Mouse (Mus musculus): ENCODE measurements around the gene G3bp1. TPM values are rescaled to one million over a fixed set of nuclear protein-coding genes. Genes with fewer than 3 reads are reported as not detected.

The G3bp1 gene
- 22.4 and 23.5 TPM in 2 replicates for polyA plus RNA-seq (2012; rRNA removed)

DNA sequence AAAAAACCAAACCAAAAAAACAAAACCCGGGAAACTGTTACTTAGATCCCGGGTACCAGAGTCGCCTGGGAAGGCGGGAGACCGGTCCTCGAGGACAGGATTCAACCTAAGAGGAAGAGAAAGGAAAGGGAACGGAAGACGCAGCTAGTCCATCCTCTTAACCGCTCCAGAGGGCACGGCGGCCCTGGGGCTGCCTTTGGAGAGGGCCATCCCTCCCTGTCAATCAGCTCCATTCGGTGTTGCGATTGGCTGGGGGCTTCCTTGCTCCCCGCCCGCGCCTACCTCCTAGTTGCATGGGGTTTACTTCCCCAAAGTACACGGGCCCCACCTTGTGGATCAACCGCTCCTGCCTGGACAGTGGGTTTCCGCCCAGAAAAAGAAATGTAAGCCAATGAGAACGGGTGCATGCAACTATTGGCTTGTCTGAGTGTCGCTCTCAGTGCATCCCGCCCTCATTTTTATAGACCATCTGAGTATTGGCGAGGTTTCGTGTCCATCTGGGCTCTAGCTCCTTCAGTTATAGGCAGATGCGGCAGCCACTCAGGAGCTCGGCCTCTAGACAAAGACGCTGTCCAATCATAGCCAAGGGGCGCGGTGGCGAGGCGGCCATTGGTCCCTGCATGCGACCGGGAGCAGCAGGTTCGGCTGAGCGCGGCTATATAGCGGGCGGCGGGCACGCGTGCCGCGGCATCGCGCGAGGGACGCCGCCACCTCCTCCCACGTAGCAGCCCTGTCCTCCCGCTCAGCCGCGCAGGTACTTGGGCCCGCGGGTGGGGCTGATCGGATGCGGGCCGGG, at the start of gene G3bp1:
TSS of gene G3bp1 (plus strand) at position 638 of the 796 bp plus-strand sequence.
- peak; percentile 99 for DNase-seq (ENCODE audit: low read depth)

DNA sequence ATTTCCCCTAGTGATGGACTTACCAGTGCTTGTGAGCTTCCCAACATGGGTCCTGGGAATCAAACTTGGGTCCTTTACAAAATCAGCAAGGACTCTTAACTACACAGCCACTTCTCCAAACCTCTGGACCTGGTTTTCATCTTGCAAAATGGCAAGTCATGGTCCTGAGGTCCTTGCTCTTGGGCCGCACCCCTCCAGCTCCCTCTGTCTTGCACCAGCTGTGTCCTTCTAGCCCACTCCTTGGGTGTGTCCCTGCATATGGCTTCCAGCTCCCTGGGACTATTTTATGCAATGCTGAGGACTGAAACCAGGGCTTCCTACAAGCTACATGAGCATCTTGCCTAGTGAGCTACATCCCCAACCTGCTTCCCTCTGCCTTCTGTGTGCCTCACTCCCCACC, 46.5 kb upstream of the G3bp1 start, which contains the start of gene Sparc:
TSS of gene Sparc (minus strand) at position 206 of the 400 bp plus-strand sequence.
- no peak for DNase-seq (ENCODE audit: low read depth)

DNA sequence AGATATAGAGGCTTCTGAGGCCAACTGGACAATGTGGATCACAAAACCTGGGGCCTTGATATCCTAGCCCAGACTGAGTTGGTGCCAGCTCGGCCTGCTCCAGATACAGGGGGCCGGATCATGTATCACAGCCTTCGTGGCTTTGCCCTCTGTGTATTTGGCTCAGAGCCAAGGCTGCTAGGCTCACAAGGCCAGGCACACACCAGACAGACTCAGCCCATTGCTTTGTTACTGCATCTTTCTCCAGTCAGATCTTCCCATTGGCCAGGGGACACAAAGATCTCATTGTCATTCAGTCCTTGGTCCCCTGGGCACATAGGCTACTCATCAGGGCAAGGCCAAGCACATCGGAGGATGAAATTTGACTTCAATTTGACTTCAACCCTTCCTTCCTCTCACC, 45.7 kb upstream of the G3bp1 start:
- no peak for DNase-seq (ENCODE audit: low read depth)

DNA sequence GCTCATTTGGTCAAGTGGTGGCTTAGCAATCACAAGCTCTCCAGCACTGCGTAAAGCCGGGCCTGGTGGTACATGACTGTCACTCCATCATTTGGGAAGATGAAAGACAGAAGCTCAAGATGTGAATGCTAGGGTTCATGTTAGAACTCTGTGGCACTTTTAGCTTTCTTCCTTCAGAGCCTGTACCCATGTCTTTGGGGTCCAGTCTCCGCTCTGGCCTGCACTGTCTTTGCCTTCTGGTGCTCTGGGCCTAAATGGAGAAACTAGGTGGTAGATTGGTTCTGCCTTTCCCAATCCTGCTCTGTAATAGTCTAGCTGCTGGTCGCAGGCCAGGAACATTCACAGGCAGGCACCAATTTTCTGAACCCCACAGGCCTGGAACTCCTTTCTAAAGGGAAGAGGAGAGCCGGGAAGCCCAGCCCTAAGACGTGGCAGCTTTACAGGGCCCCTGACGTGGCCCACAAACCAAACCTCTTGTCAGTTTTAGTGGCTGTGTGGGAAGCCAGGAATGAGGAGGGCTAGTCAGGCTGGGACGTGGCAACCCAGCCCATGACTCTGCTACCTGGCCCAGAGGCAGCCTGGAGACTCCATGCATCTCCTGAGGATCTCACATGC, 44.6 kb upstream of the G3bp1 start:
- DNase-seq (ENCODE audit: low read depth) = no peak

DNA sequence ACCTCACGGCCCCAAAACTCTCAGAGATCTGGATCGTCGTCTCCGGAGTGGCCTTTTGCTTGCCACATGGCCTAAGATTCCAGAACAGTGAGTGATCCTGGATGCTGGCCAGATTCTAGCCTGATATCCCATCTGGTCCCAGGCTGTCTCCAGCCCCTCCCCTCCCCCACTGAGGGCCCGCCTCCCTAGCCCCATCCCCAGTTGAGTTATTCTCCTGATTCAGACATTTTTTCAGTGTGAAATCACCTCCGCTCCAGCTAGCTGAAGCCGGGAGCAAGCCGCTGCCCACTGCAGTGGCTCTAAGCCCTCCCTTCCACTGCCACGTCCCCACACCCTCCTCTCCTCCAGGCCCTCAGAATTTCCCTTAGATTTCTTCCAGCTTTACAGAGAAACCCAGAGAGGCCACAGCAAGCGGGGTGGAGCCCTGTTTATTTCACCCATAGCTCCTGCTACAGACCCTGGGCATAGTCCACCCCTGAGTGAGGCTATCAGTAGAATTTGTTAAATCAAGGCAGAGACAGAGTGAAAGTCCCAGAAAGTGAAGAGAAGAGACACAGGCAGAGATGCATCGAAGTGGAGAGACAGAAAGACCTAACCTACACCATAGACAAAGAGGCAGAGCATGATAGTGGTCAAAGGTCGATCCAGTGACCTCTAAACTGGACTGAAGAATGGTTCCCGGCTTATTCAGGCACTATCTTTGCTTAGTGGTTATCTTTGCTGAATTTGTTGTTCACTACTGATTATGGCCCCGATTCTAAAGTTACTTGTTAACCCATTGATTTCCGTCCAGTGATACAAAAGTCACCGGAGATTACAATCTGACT, 41.1 kb upstream of the G3bp1 start:
- no peak for DNase-seq (ENCODE audit: low read depth)

DNA sequence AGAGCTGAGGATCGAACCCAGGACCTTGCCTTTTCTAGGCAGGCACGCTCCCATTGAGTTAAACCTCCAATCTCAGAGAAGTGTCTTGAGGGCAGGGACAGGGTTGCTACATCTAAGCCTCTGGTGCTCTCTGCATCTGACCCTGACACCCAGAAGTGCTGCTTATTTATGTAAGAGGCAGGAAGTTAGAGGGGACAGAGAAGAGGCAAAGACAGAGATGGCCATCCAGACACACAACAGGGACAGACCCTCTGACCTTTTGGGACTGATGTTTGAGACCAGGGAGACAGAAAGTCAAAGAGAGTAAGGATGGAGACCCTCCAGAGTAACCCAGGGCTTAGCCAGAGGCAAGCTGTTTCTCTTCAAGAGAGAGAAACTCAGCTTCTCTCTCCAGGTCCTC, 39.5 kb upstream of the G3bp1 start:
- DNase-seq (ENCODE audit: low read depth) = no peak

DNA sequence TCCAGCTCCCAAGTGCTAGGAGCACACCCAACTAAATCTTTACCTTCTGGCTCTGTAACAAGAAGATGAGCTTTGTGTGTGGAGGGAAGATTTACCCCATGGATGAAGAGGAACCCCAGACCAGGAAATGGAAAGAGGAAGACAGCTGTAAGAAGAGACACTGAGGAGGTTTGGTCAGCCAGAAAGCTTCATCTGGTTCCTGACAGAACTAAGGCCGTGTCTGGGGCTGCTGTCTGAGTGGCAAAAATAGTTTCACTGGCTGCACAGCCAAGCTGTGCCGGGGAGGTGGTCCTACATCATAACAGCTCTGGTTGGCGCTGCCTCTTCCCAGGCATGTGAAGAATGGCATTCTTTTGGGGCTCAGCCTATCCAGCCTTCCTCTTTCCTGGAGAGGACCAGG, 36.5 kb upstream of the G3bp1 start:
- no peak for DNase-seq (ENCODE audit: low read depth)

DNA sequence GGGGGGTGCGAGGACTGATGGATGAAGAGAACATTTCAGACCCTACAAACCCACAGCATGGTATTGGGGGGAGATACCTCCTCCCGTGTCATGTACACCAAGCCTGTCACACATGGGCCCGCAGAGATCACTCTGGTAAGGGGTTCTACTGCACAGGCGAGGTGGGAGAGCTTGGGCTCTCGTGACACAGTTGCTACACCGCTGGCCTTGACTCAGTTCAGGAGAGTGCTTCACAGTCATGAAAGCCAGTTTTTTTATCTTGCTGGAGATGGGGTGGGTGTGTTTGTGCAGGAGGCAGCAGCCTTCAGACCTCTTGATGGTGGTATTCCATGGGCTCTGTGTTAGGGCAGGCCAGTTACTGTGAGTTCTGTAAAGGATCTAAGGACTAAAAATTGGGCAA, 33.4 kb upstream of the G3bp1 start:
- DNase-seq (ENCODE audit: low read depth) = no peak

DNA sequence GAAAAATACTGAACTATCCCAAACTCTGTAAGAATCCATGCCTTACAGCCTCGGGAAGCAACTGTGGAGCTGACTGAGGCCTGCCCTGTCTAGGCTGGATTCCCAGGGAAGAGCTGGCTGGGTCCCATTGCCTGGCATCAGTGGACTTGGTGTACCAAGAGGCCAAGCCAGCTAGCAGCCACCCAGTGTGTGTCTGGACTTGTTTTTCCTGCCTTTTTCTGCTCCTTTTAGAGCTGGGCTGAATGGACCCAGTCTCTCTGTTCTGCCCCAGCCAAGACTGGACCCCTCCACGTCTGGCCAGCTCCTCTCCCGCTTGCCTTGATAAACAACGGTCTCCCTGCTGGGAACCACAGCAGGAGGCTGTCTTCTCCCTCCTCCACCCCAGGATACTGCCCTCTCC, 31.5 kb upstream of the G3bp1 start:
- DNase-seq (ENCODE audit: low read depth) = no peak

DNA sequence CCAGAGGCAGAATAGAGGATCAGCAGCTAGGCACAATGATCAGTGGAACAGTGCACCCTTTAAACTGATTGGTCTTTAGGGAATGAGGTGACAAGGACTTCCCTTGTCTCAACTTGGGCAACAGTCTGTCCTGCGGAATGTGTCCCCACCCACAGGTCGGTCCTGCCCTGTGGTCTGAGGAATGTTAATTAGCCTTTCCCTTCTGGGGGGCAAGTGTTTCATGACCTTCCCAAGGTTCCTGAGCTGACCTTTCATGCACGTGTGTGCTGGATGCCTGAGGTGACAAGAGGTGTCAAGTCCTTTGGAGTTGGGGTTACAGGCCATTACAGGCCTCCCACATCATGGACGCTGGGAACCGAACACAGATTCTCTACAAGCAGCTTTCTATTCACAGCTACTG, 29.8 kb upstream of the G3bp1 start:
- DNase-seq (ENCODE audit: low read depth) = no peak

DNA sequence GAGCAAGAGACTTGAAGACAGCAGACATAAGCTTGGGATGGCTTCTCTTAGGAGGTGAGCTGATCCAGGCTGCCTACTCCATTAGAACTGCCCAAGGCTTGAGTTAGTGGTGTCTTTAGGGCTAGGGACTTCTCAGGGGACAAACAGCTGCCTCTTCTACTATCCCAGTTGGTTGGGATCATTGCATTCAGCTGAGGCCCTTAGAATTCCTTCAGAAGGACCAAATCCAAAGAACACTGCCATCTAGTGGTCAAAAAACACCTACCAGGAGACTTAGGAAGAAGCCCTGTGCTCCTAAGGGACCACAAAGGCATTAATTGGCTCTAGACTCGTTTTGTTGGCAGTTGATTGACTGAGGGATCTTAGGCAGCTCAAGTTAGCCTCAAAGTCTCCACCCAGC, 24.7 kb upstream of the G3bp1 start:
- DNase-seq (ENCODE audit: low read depth) = no peak

DNA sequence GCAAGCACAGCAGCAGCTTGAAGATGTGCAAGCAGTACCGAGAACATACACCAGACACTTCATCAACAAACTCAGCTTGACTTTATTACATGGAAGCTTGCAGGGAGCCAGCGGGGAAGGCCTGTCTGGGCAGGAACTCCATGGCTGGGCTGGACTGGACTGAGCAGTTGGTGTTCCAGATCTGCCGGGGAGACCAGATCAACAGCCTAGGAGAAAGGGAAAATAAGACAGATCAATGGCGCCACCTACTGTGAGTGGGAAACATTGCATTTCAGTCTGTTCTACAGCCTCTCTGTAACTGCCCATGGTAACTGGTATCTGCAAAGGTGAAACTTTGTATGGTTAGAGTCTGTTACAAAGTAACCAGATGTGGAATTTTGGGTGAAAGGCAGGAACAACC, 22.9 kb upstream of the G3bp1 start:
- no peak for DNase-seq (ENCODE audit: low read depth)

DNA sequence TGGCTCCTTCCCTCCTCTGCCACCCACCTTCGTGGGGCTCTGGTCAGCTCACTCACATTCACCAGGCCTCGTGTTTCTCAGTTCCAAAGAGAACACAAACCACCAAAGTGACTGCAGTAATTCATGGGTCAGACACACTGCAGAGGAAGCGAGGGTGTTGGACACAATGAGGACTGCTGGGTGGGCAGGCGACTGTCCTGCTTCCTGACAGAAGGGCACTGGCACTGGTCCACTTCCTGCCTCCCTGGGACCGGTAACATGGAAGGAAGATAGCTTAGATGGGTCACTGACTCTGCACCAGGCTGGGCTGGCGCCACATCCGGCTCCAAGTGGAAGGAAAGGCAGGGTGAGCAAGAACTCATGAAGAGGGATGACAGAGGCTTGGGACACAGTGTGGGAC, 20.0 kb upstream of the G3bp1 start:
- no peak for DNase-seq (ENCODE audit: low read depth)

DNA sequence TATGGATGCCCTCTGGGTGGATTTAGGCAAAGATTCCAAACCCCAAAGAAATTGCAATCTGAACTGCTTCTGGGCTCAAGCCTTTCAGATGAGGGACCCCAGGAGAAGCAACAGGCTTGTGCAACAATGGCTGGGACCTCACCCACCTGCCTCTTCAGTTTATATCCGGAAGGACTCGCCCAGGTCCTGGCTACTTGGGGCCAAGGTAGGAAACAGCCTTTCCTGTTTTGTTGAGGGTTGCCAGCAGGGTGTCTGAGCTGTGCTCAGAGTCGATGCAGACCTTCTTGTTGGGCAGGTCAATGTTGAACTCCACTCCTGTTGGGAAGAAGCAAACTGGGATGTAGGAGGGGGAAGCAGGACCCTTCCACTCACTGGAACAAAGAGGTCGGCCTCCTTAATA, 19.2 kb upstream of the G3bp1 start:
- DNase-seq (ENCODE audit: low read depth) = no peak

DNA sequence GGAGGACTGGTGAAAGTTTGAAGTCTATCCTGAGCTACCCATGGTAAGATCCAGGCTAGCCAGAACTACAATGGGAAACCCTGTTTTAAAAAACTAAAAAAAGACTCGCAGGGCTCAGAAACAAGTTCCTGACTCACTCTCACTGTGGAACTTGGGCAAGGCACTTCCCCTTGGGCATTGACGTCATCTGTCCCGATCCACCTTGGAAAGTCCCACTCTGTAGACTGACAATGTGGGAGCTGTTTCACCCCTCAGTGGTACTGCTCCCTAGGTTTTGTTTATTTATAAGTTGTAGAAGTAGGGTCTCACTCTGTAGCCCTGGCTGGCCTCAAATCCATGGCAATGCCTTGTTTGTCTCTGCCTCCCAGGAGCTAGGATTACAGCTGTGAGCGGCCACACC, 15.8 kb upstream of the G3bp1 start:
- DNase-seq (ENCODE audit: low read depth) = no peak

DNA sequence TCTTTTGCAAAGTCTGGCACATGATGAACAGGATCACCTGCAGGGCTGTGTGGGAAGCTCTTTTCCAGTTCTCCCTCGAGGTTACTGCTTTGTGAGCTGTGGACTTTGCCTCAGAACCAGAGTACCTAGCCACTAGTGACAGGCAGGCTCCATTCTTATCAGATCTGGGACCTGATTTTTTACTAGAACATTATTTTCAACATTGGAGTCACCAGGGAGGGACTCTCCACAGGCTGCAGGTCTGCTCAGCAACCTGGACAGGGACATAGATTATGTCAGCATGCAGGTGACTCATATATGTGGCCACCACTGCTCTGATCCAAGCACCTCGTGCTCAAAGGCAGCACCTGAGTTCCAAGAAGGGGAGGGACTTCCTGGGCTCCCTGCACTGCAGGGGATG, 14.3 kb upstream of the G3bp1 start:
- DNase-seq (ENCODE audit: low read depth) = no peak

DNA sequence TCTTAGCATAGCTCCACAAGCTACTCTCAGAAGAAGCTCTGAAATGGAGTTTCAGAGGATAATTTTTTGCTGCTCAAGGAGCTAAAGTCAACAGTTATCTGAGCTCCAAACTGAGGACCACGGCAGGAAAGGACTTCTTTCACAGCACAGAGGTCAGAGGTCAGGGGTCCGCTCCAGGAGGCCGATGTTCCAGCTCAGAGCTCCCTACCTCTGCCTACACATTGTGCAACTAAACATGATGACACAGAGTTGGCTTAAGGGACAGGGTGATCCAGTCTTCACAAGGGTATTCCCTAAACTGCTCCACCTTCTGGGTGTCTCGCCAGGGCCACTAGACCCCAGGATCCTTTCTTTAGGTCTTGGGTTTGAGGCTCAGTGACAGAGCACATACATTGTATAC, 11.0 kb upstream of the G3bp1 start:
- DNase-seq (ENCODE audit: low read depth) = no peak

DNA sequence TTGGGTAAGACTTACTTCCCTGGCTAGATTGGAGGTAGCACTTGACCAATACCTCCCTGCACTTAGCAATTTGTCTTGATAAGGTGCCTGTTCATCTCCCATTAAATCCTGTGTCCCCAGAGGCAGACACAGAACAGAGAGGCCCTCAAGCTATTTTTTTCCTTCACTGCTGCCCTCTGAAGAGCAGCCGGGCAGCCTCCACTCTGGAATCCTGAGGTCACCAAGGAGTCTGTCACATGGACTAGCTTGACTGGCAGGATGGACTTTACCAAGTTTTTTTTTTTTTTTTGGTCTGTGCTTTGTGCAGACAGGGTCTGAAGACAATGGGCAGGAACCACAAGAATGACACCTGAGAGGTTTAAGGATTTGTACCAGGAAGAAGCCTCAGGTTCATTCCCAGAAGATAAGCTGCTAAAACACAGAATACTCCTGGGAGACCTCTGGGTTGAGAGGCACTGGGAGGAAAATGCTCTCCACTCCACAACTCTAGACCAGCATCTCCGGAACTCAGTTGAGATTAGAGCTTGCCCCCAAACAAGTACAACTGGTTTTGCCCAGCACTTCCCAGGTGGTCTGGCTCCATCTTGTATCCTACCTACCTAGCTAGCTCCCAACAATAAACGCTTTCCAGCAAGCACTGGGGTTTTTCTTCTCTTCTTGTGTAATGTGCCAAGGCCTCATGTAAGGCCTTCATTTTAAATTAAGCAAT, 9.5 kb upstream of the G3bp1 start:
- DNase-seq (ENCODE audit: low read depth) = no peak

DNA sequence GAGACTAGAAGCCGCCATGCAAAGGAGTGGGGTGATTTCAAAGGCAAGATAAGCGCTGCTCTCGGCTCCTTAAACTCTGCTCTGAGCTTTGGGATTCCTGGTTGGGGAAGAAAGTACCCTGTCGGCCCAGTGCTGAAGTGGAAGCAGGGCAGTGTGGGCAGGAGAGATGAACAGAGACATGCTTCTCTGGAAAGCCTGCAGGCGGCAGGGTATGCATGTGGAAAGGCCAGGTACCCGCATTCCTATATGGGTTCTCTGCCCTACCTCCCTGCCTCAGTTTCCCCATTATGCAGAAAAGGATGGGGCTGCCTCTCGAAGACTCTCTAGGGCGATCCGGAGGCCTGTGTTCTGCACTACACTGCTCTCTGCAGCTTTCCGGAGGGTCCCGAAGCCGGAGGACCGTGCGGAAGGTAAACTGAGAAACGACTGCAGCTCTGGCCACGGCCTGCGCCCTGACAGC, 8.9 kb upstream of the G3bp1 start:
- no peak for DNase-seq (ENCODE audit: low read depth)

DNA sequence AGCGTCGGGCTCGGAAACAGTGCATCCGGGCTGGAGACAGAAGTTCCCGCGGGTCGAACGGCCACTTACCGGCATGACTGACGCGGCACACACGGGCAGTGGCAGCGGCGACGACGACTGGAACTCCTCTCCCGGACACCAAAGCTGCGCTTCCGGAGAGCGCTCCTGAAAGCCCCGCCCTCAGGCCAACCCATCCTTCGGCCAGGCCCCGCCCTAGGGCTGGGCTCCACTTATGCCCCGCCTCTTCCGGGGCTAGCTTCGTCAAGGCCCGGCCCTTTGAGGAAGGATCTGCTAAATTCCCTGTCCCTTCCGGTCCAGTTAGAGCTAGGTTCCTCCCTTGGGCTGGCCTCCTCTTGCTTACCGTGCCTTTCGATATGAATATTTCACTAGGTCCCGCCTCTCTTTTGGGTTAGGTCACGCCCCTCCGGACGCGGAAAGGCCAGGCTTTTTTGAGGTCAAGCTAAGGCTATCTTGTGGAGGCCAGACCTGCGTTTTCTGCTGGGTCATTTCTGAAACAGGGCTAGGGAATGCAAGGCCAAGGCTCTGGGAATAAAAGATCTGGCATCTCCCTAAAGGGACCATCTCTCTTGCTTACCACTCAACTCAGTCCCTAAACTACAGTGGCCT, 8.4 kb upstream of the G3bp1 start, which contains the start of gene Atox1:
TSS of gene Atox1 (minus strand) at position 221 of the 627 bp plus-strand sequence.
- no peak for DNase-seq (ENCODE audit: low read depth)

DNA sequence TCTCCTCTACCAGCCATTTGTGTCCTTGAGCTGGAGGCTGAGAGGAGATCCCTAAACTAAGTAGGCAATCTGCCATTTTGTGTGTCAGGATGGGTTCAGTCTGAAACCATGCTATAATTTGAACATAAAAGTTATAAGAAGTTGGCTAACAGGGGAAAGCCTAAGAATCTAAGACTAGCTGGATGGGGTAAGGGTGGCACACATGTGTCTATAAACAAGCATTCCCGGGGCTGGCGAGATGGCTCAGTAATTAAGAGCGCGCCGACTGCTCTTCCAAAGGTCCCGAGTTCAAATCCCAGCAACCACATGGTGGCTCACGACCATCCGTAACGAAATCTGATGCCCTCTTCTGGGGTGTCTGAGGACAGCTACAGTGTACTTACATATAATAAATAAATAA, 7.3 kb upstream of the G3bp1 start:
- DNase-seq (ENCODE audit: low read depth) = no peak

All from gonadal fat pad, adult 2 months (tissue).